Mouse (Mus musculus) cerebellum, adult 2 months (tissue): ENCODE data around the gene Mgmt.

Experiments used
- CTCF ChIP-seq: fragments of 200-500 bp; IDR thresholded peaks from 2 replicates; pipeline ENCODE4 v1.5.1; 2011; ENCODE audit warnings: low read depth, mild to moderate bottlenecking, control low read depth, low read length, moderate library complexity, borderline replicate concordance; ENCODE audit not compliant: insufficient read depth
- POLR2A ChIP-seq: fragments of 200-500 bp; IDR thresholded peaks from 2 replicates; pipeline ENCODE4 v1.6.1; 2011; ENCODE audit warnings: low read length, control low read depth, borderline replicate concordance; ENCODE audit not compliant: insufficient read depth

- TF ChIP-seq POLR2A (no peak), CTCF (no peak)
Observed at GRCm38 (mm10) chr7:137009732-137010275, 115.4 kb downstream of the Mgmt start.
